Mouse (Mus musculus): ENCODE measurements around the gene Rnf135. TPM values are rescaled to one million over a fixed set of nuclear protein-coding genes. Genes with fewer than 3 reads are reported as not detected.

Rnf135 gene
- polyA plus RNA-seq, 1 experiment from 2014 or later = 7.5 TPM

Other genes with a start within 250 kb of the Rnf135 start
- 64.7 and 69.8 TPM in 2 replicates for gene Utp6, start 221.5 kb upstream of the Rnf135 start, polyA plus RNA-seq (2016; fragmentation: Nextera tagmentation; extraction: Ambion mirVana)
- gene Suz12, start 190.7 kb upstream of the Rnf135 start, polyA plus RNA-seq (2016; fragmentation: Nextera tagmentation; extraction: Ambion mirVana) = 25.2 and 28.0 TPM in 2 replicates
- 51.7 and 52.9 TPM in 2 replicates for gene Crlf3, start 102.9 kb upstream of the Rnf135 start, polyA plus RNA-seq (2016; fragmentation: Nextera tagmentation; extraction: Ambion mirVana)
- gene Atad5, start 94.5 kb upstream of the Rnf135 start, polyA plus RNA-seq (2016; fragmentation: Nextera tagmentation; extraction: Ambion mirVana) = 16.0 and 16.7 TPM in 2 replicates
- gene Tefm, start 41.7 kb upstream of the Rnf135 start, polyA plus RNA-seq (2016; fragmentation: Nextera tagmentation; extraction: Ambion mirVana) = 29.1 and 32.2 TPM in 2 replicates
- gene Adap2, start 29.7 kb upstream of the Rnf135 start, polyA plus RNA-seq (2016; fragmentation: Nextera tagmentation; extraction: Ambion mirVana) = 1.1 TPM in 2 replicates
- 64.6 and 65.4 TPM in 2 replicates for gene Rhot1, start 25.2 kb downstream of the Rnf135 start, polyA plus RNA-seq (2016; fragmentation: Nextera tagmentation; extraction: Ambion mirVana)
- gene Rhbdl3, start 117.1 kb downstream of the Rnf135 start, polyA plus RNA-seq (2016; fragmentation: Nextera tagmentation; extraction: Ambion mirVana) = 6.4 and 7.0 TPM in 2 replicates
- 23.9 and 27.5 TPM in 2 replicates for gene 5730455P16Rik, start 194.2 kb downstream of the Rnf135 start, polyA plus RNA-seq (2016; fragmentation: Nextera tagmentation; extraction: Ambion mirVana)
- gene Zfp207, start 199.4 kb downstream of the Rnf135 start, polyA plus RNA-seq (2016; fragmentation: Nextera tagmentation; extraction: Ambion mirVana) = 264 and 274 TPM in 2 replicates
- 320 and 333 TPM in 2 replicates for gene Psmd11, start 244.8 kb downstream of the Rnf135 start, polyA plus RNA-seq (2016; fragmentation: Nextera tagmentation; extraction: Ambion mirVana)